ENCODE assay signal across 24 mouse cellular contexts in genomic region chr17:14711032-14711431, GRCm38 (mm10). TPM values are rescaled to one million over a fixed set of nuclear protein-coding genes. Genes with fewer than 3 reads are reported as not detected.
DNase-seq lines count a peak whose midpoint lies in the region; ATAC-seq lines count a peak whose summit lies in the region.
"Had no signal": no experiment of that assay in that cellular context is flagged by ENCODE, and none has a peak within 500 bp of the region (broad histone marks: within the 10 kb centered on the region; RNA-seq: fewer than 3 reads in every experiment).

No protein-coding gene starts in this region.

- H3K27ac ChIP-seq in heart, embryonic 12.5 days (ENCODE audit: poor library complexity, severe bottlenecking): no peak overlapping the region
- H3K27ac ChIP-seq: embryonic facial prominence, embryonic 12.5 days; hindbrain, postnatal 0 days had no signal

- no peaks in the 10 kb centered on the region; the same call in 1 of the 2 replicates for H3K4me1 ChIP-seq in heart, embryonic 12.5 days (replicated peaks)

- H3K9ac ChIP-seq in heart, embryonic 12.5 days: no peak overlapping the region
- H3K9ac ChIP-seq: embryonic facial prominence, embryonic 12.5 days; forebrain, postnatal 0 days had no signal

- H3K9me3 ChIP-seq in heart, embryonic 12.5 days (replicated peaks): no peaks in the 10 kb centered on the region
- H3K9me3 ChIP-seq: embryonic facial prominence, embryonic 12.5 days; G1E had no signal

- H3K36me3 ChIP-seq in heart, embryonic 12.5 days: no peaks in the 10 kb centered on the region
- H3K36me3 ChIP-seq: embryonic facial prominence, embryonic 12.5 days; G1E had no signal

- no peak overlapping the region for H3K4me2 ChIP-seq in heart, embryonic 12.5 days
- H3K4me2 ChIP-seq: embryonic facial prominence, embryonic 12.5 days had no signal

- H3K27me3 ChIP-seq in heart, embryonic 12.5 days (replicated peaks): no peaks in the 10 kb centered on the region
- H3K27me3 ChIP-seq: CH12.LX; embryonic facial prominence, embryonic 12.5 days; Patski had no signal

- ATAC-seq in heart, embryonic 12.5 days (ENCODE audit: insufficient number of reproducible peaks, low FRiP score): no peak
- no peak for ATAC-seq in granulocyte monocyte progenitor cell, adult 5-6 weeks (replicated peaks; ENCODE audit: poor library complexity, severe bottlenecking)
- ATAC-seq: forebrain, postnatal 0 days; hindbrain, postnatal 0 days; Patski had no signal

- WGBS in heart, embryonic 12.5 days: 88% methylated on average over 3 of the region's 3 CpGs

- H3K4me3 ChIP-seq in heart, embryonic 12.5 days: no peak overlapping the region
- H3K4me3 ChIP-seq: embryonic facial prominence, embryonic 12.5 days had no signal

- peak; percentile 97 for DNase-seq in heart, adult 11 months
- peak; percentile 32 to 52 for DNase-seq in kidney, postnatal 4 days
- DNase-seq in kidney, postnatal 25 days: no peak
- peak; percentile 54 for DNase-seq in heart, adult 8-10 months (ENCODE audit: low spot score)
- DNase-seq in heart, postnatal 4 days: peak; percentile 46
- no peak for DNase-seq in ovary, postnatal 14 days (ENCODE audit: low spot score)
- DNase-seq: adrenal gland, adult 2 months; cerebellum, adult 18-20 months; cerebellum, postnatal 25 days; forebrain, postnatal 0 days; kidney, adult 11 months; kidney, postnatal 10 days; lung, postnatal 4 days; midbrain, embryonic 14.5 days; retina, postnatal 1 day; right cerebral cortex, postnatal 25 days; thymus, postnatal 25 days had no signal

RNA-seq across cellular contexts. Expression of gene Thbs2, which starts 17.0 kb away (rescaled TPM):
- polyA plus RNA-seq in heart, embryonic 12.5 days (2016; fragmentation: Nextera tagmentation; extraction: Ambion mirVana): 11.6 and 12.3 TPM in 2 replicates
- 10 to 100 TPM; 11.8 to 17.1 (median 14.4) TPM for total RNA-seq in heart, adult 8-10 months (2022)
- 10 to 100 TPM; 66.5 to 74.1 TPM for total RNA-seq in heart, postnatal 4 days (2021)
- total RNA-seq in granulocyte monocyte progenitor cell, adult 5-6 weeks (2014; fragmentation: Nextera tagmentation): not detected in 2 replicates
- total RNA-seq in granulocyte monocyte progenitor cell, adult 5-6 weeks (2017): under 0.01 TPM in 1 of 2 replicates, not detected in the other
- polyA plus RNA-seq: G1E had no signal

Comparison
In these comparisons a context has a peak if more than half of its experiments do, and no peak if none do; other contexts are left out.
1. DNase-seq: peak in heart, adult 11 months (single experiment), kidney, postnatal 4 days (2 of 2), heart, adult 8-10 months (single experiment) and heart, postnatal 4 days (single experiment); none in kidney, postnatal 25 days (0 of 2) and ovary, postnatal 14 days (single experiment).
2. RNA of gene Thbs2, which starts 17.0 kb away (total RNA-seq): 66.5 to 74.1 TPM in heart, postnatal 4 days and 11.8 to 17.1 TPM in heart, adult 8-10 months; under 0.01 TPM in granulocyte monocyte progenitor cell, adult 5-6 weeks; every median in the first group is over 10 times any median in the second.